Mouse (Mus musculus) C2C12 (cell line): ENCODE results near the gene 1600014C23Rik.

ENCODE experiments used
- CTCF ChIP-seq: IDR thresholded peaks from one replicate; pipeline ENCODE4 v1.5.1; 2011; ENCODE audit not compliant: control insufficient read depth, insufficient read depth, insufficient read length
- FOSL1 ChIP-seq: IDR thresholded peaks from one replicate; pipeline ENCODE4 v1.8.0; 2011; ENCODE audit warnings: mild to moderate bottlenecking, low read length; ENCODE audit not compliant: poor library complexity, insufficient read depth, severe bottlenecking
- MAX ChIP-seq: IDR thresholded peaks from one replicate; pipeline ENCODE4 v1.6.1; 2011; ENCODE audit warnings: mild to moderate bottlenecking, control low read depth
- MYOD1 ChIP-seq: IDR thresholded peaks from one replicate; pipeline ENCODE4 v1.6.1; 2011; ENCODE audit warnings: low read depth; ENCODE audit not compliant: control insufficient read depth, insufficient read length
- MYOG ChIP-seq: IDR thresholded peaks from one replicate; pipeline ENCODE4 v1.6.1; 2011; ENCODE audit not compliant: control insufficient read depth, insufficient read length; ENCODE audit errors: extremely low read depth

GRCm38 (mm10) chr17:45734881-45735280, 1.2 kb upstream of the 1600014C23Rik start:
- no peak for TF ChIP-seq MAX
- TF ChIP-seq CTCF, result no peak
- TF ChIP-seq MYOD1, result no peak
- no peak for TF ChIP-seq FOSL1
- no peak for TF ChIP-seq MYOG
